Mouse (Mus musculus): ENCODE results near the gene Lhfpl2. TPM values are rescaled to one million over a fixed set of nuclear protein-coding genes. Genes with fewer than 3 reads are reported as not detected.
A peak's percentile ranks its signal among the peaks of the same experiment; 100 is the strongest.

Gene Lhfpl2
- polyA plus RNA-seq, 1 experiment from 2014 or later: 64.5 TPM

- peaks cover 11% of the 10 kb centered on the region for H3K36me3 ChIP-seq (ENCODE audit: insufficient read depth)
- H3K4me2 ChIP-seq: no peak overlapping the region
- H3K27ac ChIP-seq (ENCODE audit: low read depth): peak overlapping the region; percentile 59; the same call in 1 of the 2 replicates
- DNase-seq (no peak), ATAC-seq (ENCODE audit: insufficient read depth) (no peak)
- no peak for TF ChIP-seq CTCF (IDR thresholded peaks at IDR 0.05; ENCODE audit: low read depth)
- H3K9ac ChIP-seq: no peak overlapping the region
- H3K9me3 ChIP-seq (ENCODE audit: low read depth, low read length): no peaks in the 10 kb centered on the region
- peaks cover 26% of the 10 kb centered on the region for H3K4me1 ChIP-seq (ENCODE audit: insufficient read depth)
- H3K27me3 ChIP-seq (ENCODE audit: insufficient read depth, low read length): no peaks in the 10 kb centered on the region
- no peak overlapping the region for H3K4me3 ChIP-seq (ENCODE audit: low read depth, low read length)
- 25% methylated on average over 9 of the region's 9 CpGs for WGBS
Measured at GRCm38 (mm10) chr13:94073046-94073715, 15.6 kb downstream of the Lhfpl2 start.

GRCm38 (mm10) chr13:94073716-94074115 is 16.1 kb downstream of the Lhfpl2 start:
- H3K4me3 ChIP-seq (ENCODE audit: low read depth, low read length): no peak overlapping the region
- peaks cover 17% of the 10 kb centered on the region for H3K36me3 ChIP-seq (ENCODE audit: insufficient read depth)
- DNase-seq: no peak
- 56% methylated on average over 5 of the region's 5 CpGs for WGBS
- H3K9ac ChIP-seq: no peak overlapping the region
- no peak for TF ChIP-seq CTCF (IDR thresholded peaks at IDR 0.05; ENCODE audit: low read depth)
- H3K27ac ChIP-seq (ENCODE audit: low read depth): no peak overlapping the region
- no peaks in the 10 kb centered on the region for H3K9me3 ChIP-seq (ENCODE audit: low read depth, low read length)
- no peak overlapping the region for H3K4me2 ChIP-seq
- ATAC-seq (ENCODE audit: insufficient read depth): no peak
- H3K4me1 ChIP-seq (ENCODE audit: insufficient read depth): peaks cover 26% of the 10 kb centered on the region
- no peaks in the 10 kb centered on the region for H3K27me3 ChIP-seq (ENCODE audit: insufficient read depth, low read length)

GRCm38 (mm10) chr13:94075181-94075580 is 17.6 kb downstream of the Lhfpl2 start:
- 19% methylated on average over 1 of the region's 1 CpGs for WGBS
- Histone ChIP-seq H3K4me1 (ENCODE audit: insufficient read depth) (peaks cover 26% of the 10 kb centered on the region), H3K27ac (ENCODE audit: low read depth) (peak overlapping the region; percentile 3; the same call in 1 of the 2 replicates), H3K9me3 (ENCODE audit: low read depth, low read length) (no peaks in the 10 kb centered on the region), H3K9ac (no peak overlapping the region), H3K4me2 (no peak overlapping the region), H3K36me3 (ENCODE audit: insufficient read depth) (peaks cover 23% of the 10 kb centered on the region), H3K27me3 (ENCODE audit: insufficient read depth, low read length) (no peaks in the 10 kb centered on the region), H3K4me3 (ENCODE audit: low read depth, low read length) (no peak overlapping the region)
- TF ChIP-seq CTCF (IDR thresholded peaks at IDR 0.05; ENCODE audit: low read depth): no peak
- ATAC-seq (ENCODE audit: insufficient read depth) (no peak; the same call in 1 of the 2 replicates), DNase-seq (peak; percentile 58)

GRCm38 (mm10) chr13:94077136-94078018 is 19.8 kb downstream of the Lhfpl2 start:
- Histone ChIP-seq H3K9me3 (ENCODE audit: low read depth, low read length) (no peaks in the 10 kb centered on the region), H3K4me2 (no peak overlapping the region), H3K4me3 (ENCODE audit: low read depth, low read length) (no peak overlapping the region), H3K4me1 (ENCODE audit: insufficient read depth) (peaks cover 26% of the 10 kb centered on the region), H3K36me3 (ENCODE audit: insufficient read depth) (peaks cover 21% of the 10 kb centered on the region), H3K9ac (no peak overlapping the region), H3K27ac (ENCODE audit: low read depth) (no peak overlapping the region), H3K27me3 (ENCODE audit: insufficient read depth, low read length) (no peaks in the 10 kb centered on the region)
- TF ChIP-seq CTCF (IDR thresholded peaks at IDR 0.05; ENCODE audit: low read depth): no peak
- DNase-seq (no peak), ATAC-seq (ENCODE audit: insufficient read depth) (no peak)
- 56% methylated on average over 14 of the region's 14 CpGs for WGBS

DNA sequence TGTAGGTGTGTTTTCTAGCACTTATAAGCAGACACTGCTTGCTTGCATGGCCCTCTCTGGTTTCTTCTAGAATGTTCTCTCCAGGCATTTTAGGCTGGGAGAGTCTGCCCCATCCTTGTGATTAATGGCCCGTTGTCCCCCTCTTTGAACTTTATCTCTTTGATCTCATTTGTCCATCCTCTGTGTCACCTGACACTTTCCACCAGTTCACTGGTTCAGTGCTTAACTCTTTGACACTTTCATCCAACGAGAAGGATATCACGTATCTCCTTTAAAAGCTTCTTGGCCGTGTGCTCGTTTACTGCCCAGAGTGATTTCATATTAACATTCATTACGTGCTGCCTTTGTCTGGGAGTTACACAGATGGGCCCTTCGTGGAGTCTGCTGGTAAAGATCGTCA is 25.6 kb downstream of the Lhfpl2 start:
- Histone ChIP-seq H3K4me3 (ENCODE audit: low read depth, low read length) (no peak overlapping the region), H3K27ac (ENCODE audit: low read depth) (no peak overlapping the region), H3K9ac (no peak overlapping the region), H3K27me3 (ENCODE audit: insufficient read depth, low read length) (no peaks in the 10 kb centered on the region), H3K36me3 (ENCODE audit: insufficient read depth) (peaks cover 33% of the 10 kb centered on the region), H3K4me1 (ENCODE audit: insufficient read depth) (peaks cover 5% of the 10 kb centered on the region; the same call in 1 of the 2 replicates), H3K9me3 (ENCODE audit: low read depth, low read length) (no peaks in the 10 kb centered on the region), H3K4me2 (no peak overlapping the region)
- no peak for TF ChIP-seq CTCF (IDR thresholded peaks at IDR 0.05; ENCODE audit: low read depth)
- 35% methylated on average over 8 of the region's 8 CpGs for WGBS
- ATAC-seq (ENCODE audit: insufficient read depth) (no peak), DNase-seq (no peak)

GRCm38 (mm10) chr13:94084220-94085126 is 26.9 kb downstream of the Lhfpl2 start:
- Histone ChIP-seq H3K9me3 (ENCODE audit: low read depth, low read length) (no peaks in the 10 kb centered on the region), H3K4me1 (ENCODE audit: insufficient read depth) (peaks cover 16% of the 10 kb centered on the region), H3K27me3 (ENCODE audit: insufficient read depth, low read length) (no peaks in the 10 kb centered on the region), H3K4me3 (ENCODE audit: low read depth, low read length) (no peak overlapping the region), H3K4me2 (no peak overlapping the region), H3K9ac (no peak overlapping the region), H3K27ac (ENCODE audit: low read depth) (no peak overlapping the region), H3K36me3 (ENCODE audit: insufficient read depth) (peaks cover 24% of the 10 kb centered on the region; the same call in 1 of the 2 replicates)
- no peak for TF ChIP-seq CTCF (IDR thresholded peaks at IDR 0.05; ENCODE audit: low read depth)
- DNase-seq (no peak), ATAC-seq (ENCODE audit: insufficient read depth) (peak; percentile 64; the same call in 1 of the 2 replicates)
- WGBS: 72% methylated on average over 15 of the region's 15 CpGs

Measured in lung, embryonic 14.5 days (tissue).